In the genomic region with DNA sequence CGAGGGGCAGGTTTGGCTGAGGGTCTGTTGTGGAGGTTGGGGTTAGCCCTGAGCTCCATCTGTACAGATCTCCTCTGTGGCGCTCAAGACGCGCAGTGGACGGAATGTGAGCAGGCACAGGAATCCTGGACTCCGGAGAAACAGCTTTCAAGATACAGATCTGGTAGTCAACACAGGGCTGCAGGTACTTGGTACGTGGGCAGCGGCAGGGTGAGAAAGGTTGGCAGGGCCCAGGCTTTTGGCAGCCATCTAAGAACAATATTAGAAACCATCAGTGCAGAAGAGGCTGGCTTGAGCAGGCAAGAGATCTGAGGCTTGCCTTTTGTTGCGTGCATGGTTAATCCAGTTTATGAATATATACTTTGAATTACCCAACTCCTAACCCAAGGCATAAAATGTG, we compare ENCODE assay signal across 22 mouse cellular contexts. TPM values are rescaled to one million over a fixed set of nuclear protein-coding genes. Genes with fewer than 3 reads are reported as not detected.
A peak's percentile ranks its signal among the peaks of the same experiment; 100 is the strongest.
DNase-seq lines count a peak whose midpoint lies in the region; ATAC-seq and TF ChIP-seq lines count a peak whose summit lies in the region.
"Had no signal": no experiment of that assay in that cellular context is flagged by ENCODE, and none has a peak within 500 bp of the region (broad histone marks: within the 10 kb centered on the region; RNA-seq: fewer than 3 reads in every experiment).

No protein-coding gene starts in this region.

- H3K4me2 ChIP-seq in kidney, embryonic 16.5 days (replicated peaks; ENCODE audit: low read depth, low read length) = no peak overlapping the region
- H3K4me2 ChIP-seq: forebrain, embryonic 12.5 days; heart, embryonic 15.5 days; limb, embryonic 12.5 days; liver, embryonic 12.5 days; midbrain, embryonic 15.5 days had no signal

- no peak for ATAC-seq in kidney, embryonic 16.5 days (ENCODE audit: low FRiP score, low TSS enrichment)
- ATAC-seq: hindbrain, postnatal 0 days; intestine, postnatal 0 days; liver, embryonic 12.5 days; midbrain, embryonic 15.5 days had no signal

- no peak overlapping the region for H3K4me3 ChIP-seq in kidney, embryonic 16.5 days (ENCODE audit: low read length)
- no peak overlapping the region for H3K4me3 ChIP-seq in kidney, adult 2 months (ENCODE audit: insufficient read depth, low read depth, low read length)
- H3K4me3 ChIP-seq: forebrain, embryonic 12.5 days; heart, embryonic 15.5 days; hindbrain, embryonic 10.5 days; limb, embryonic 12.5 days; liver, embryonic 12.5 days; midbrain, embryonic 15.5 days; myocyte had no signal

- H3K36me3 ChIP-seq in kidney, embryonic 16.5 days (ENCODE audit: insufficient read depth, low read length) = no peaks in the 10 kb centered on the region
- H3K36me3 ChIP-seq in kidney, adult 2 months (ENCODE audit: control insufficient read depth, insufficient read depth, low read length) = no peaks in the 10 kb centered on the region
- H3K36me3 ChIP-seq: heart, embryonic 15.5 days; liver, embryonic 12.5 days; midbrain, embryonic 15.5 days had no signal

- no peaks in the 10 kb centered on the region for H3K9me3 ChIP-seq in kidney, embryonic 16.5 days (ENCODE audit: low read length)
- H3K9me3 ChIP-seq: forebrain, embryonic 12.5 days; heart, embryonic 15.5 days; hindbrain, embryonic 10.5 days; limb, embryonic 12.5 days; liver, embryonic 12.5 days; midbrain, embryonic 15.5 days had no signal

- 83% methylated on average over 9 of the region's 9 CpGs for WGBS in kidney, embryonic 16.5 days
- 76% methylated on average over 9 of the region's 9 CpGs for WGBS in kidney, adult 2 months

- H3K9ac ChIP-seq in kidney, embryonic 16.5 days (replicated peaks; ENCODE audit: low read length) = no peak overlapping the region
- H3K9ac ChIP-seq: forebrain, embryonic 12.5 days; heart, embryonic 15.5 days; limb, embryonic 12.5 days; liver, embryonic 12.5 days; midbrain, embryonic 15.5 days had no signal

- 0 out of 2 replicates have a peak, but pooled peaks cover 12% of the 10 kb centered on the region for H3K4me1 ChIP-seq in kidney, embryonic 16.5 days (ENCODE audit: insufficient read depth, low read length)
- H3K4me1 ChIP-seq in kidney, adult 2 months (ENCODE audit: control insufficient read depth, insufficient read depth, low read length) = peaks cover 17% of the 10 kb centered on the region
- H3K4me1 ChIP-seq: limb, embryonic 12.5 days; liver, embryonic 12.5 days; midbrain, embryonic 15.5 days had no signal

- no peaks in the 10 kb centered on the region for H3K27me3 ChIP-seq in kidney, embryonic 16.5 days (ENCODE audit: insufficient read depth, low read length)
- H3K27me3 ChIP-seq in kidney, adult 2 months (replicated peaks; ENCODE audit: control insufficient read depth, insufficient read depth, low read length) = no peaks in the 10 kb centered on the region
- H3K27me3 ChIP-seq: forebrain, embryonic 12.5 days; heart, embryonic 15.5 days; limb, embryonic 12.5 days; liver, embryonic 12.5 days; midbrain, embryonic 15.5 days had no signal

- no peak for TF ChIP-seq CTCF in kidney, adult 2 months (conservative IDR thresholded peaks at IDR 0.05; ENCODE audit: insufficient read depth, insufficient read length, low read depth, low read length)

- H3K27ac ChIP-seq in kidney, embryonic 16.5 days (ENCODE audit: low read length) = no peak overlapping the region
- no peak overlapping the region for H3K27ac ChIP-seq in kidney, adult 2 months (ENCODE audit: insufficient read depth, low read depth, low read length)
- H3K27ac ChIP-seq: forebrain, embryonic 12.5 days; heart, embryonic 15.5 days; hindbrain, embryonic 10.5 days; hindbrain, postnatal 0 days; limb, embryonic 12.5 days; liver, embryonic 12.5 days; midbrain, embryonic 15.5 days had no signal

- peak; percentile 9 for DNase-seq in kidney, adult 18-20 months
- DNase-seq in ZHBTc4 (ENCODE audit: low read depth, low spot score) = peak; percentile 9
- DNase-seq in kidney, adult 2 months = peak; percentile 40
- DNase-seq in kidney, postnatal 25 days = peak; percentile 13 to 59
- no peak for DNase-seq in left cerebral cortex, adult 9 months (ENCODE audit: low spot score in 2 of 2)
- no peak for DNase-seq in frontal cortex, postnatal 36 days (ENCODE audit: low spot score in 2 of 2)
- no peak for DNase-seq in B cell, adult 2 months
- DNase-seq: cerebellum, postnatal 14 days; gastrocnemius, postnatal 14 days; layer of hippocampus, adult 9-11 months; thymus, postnatal 14 days had no signal

- TF ChIP-seq POLR2A in kidney, adult 2 months (IDR thresholded peaks at IDR 0.05; ENCODE audit: low read depth, low read length) = no peak

RNA-seq across cellular contexts. Expression of a gene that starts 35.5 kb away (rescaled TPM):
- 62.7 and 67.0 TPM in 2 replicates for polyA plus RNA-seq in kidney, embryonic 16.5 days (2015; fragmentation: Nextera tagmentation; extraction: Ambion mirVana)
- polyA plus RNA-seq in kidney, adult 2 months (2012; rRNA removed) = 14.3 and 17.7 TPM in 2 replicates

RNA-seq across cellular contexts. Expression of a gene that starts 51.4 kb away (rescaled TPM):
- 2.3 and 2.6 TPM in 2 replicates for polyA plus RNA-seq in kidney, embryonic 16.5 days (2015; fragmentation: Nextera tagmentation; extraction: Ambion mirVana)
- 5.6 and 6.3 TPM in 2 replicates for polyA plus RNA-seq in kidney, adult 2 months (2012; rRNA removed)
- polyA plus RNA-seq: C2C12 had no signal

Comparison
In these comparisons a context has a peak if more than half of its experiments do, and no peak if none do; other contexts are left out.
1. DNase-seq: peak in kidney, adult 18-20 months (single experiment), ZHBTc4 (single experiment), kidney, adult 2 months (single experiment) and kidney, postnatal 25 days (2 of 2); none in left cerebral cortex, adult 9 months (0 of 2), frontal cortex, postnatal 36 days (0 of 2) and B cell, adult 2 months (0 of 2).